Mouse (Mus musculus) thymus, adult 2 months (tissue): Measurements from ENCODE around the gene Ggcx. TPM values are rescaled to one million over a fixed set of nuclear protein-coding genes. Genes with fewer than 3 reads are reported as not detected.
A peak's percentile ranks its signal among the peaks of the same experiment; 100 is the strongest.

Source experiments
- DNase-seq: peaks from one replicate; pipeline ENCODE4 v3.0.0; 2021
- H3K27ac ChIP-seq: fragments of 200-500 bp; 2 replicates; pipeline ENCODE4 v1.5.1; 2012; ENCODE audit warnings: low read length, control low read depth; ENCODE audit not compliant: control insufficient read depth, insufficient read depth
- H3K27me3 ChIP-seq: fragments of 200-500 bp; 2 replicates; pipeline ENCODE4 v1.6.1; 2012; ENCODE audit warnings: mild to moderate bottlenecking, low read length, moderate library complexity, mixed read lengths; ENCODE audit not compliant: control insufficient read depth, insufficient read depth
- H3K36me3 ChIP-seq: fragments of 200-500 bp; 2 replicates; pipeline ENCODE4 v1.6.1; 2012; ENCODE audit warnings: mild to moderate bottlenecking, low read length, moderate library complexity; ENCODE audit not compliant: control insufficient read depth, insufficient read depth
- H3K4me1 ChIP-seq: fragments of 200-500 bp; replicated peaks from 2 replicates; pipeline ENCODE4 v1.6.1; 2012; ENCODE audit warnings: low read length; ENCODE audit not compliant: control insufficient read depth, insufficient read depth
- H3K4me3 ChIP-seq: fragments of 200-500 bp; 2 replicates; pipeline ENCODE4 v1.5.1; 2012; ENCODE audit warnings: mild to moderate bottlenecking, low read length, control low read depth, moderate library complexity; ENCODE audit not compliant: control insufficient read depth, insufficient read depth
- CTCF ChIP-seq: fragments of 200-500 bp; IDR thresholded peaks from 2 replicates; pipeline ENCODE4 v1.5.1; 2012; ENCODE audit warnings: mild to moderate bottlenecking, control low read depth, low read length, moderate library complexity, borderline replicate concordance; ENCODE audit not compliant: control insufficient read depth, poor library complexity, insufficient read depth; ENCODE audit errors: extremely low read depth
- POLR2A ChIP-seq: fragments of 200-500 bp; IDR thresholded peaks from 2 replicates; pipeline ENCODE4 v1.6.1; 2012; ENCODE audit warnings: mild to moderate bottlenecking, low read length, control low read depth, moderate library complexity; ENCODE audit not compliant: control insufficient read depth, poor library complexity, insufficient read depth; ENCODE audit errors: extremely low read depth
- WGBS: fragments of 180-500 bp; shearing (Covaris S2); methylation state at CpG from one replicate; pipeline ENCODE4 v1.1.7; 2018; 5-methylcytosine and 5-hydroxymethylcytosine counted together
- polyA plus RNA-seq: library from polyadenylated mRNA; depleted of rRNA; stranded (reverse); fragments of >200 nt; gene quantifications from 2 replicates; pipeline ENCODE4 v1.2.3, GENCODE M21; 2012

The Ggcx gene
- polyA plus RNA-seq, 1 experiment: 14.0 TPM

GRCm38 (mm10) chr6:72386561-72386960 lies 27.5 kb upstream of the Ggcx start:
- TF ChIP-seq POLR2A (no peak), CTCF (no peak)
- H3K36me3 ChIP-seq: peaks cover 3% of the 10 kb centered on the region; the same call in 1 of the 2 replicates
- no peak overlapping the region for H3K27ac ChIP-seq
- H3K4me1 ChIP-seq: peaks cover 22% of the 10 kb centered on the region
- WGBS: 93% methylated on average over 2 of the region's 2 CpGs
- H3K27me3 ChIP-seq: no peaks in the 10 kb centered on the region
- no peak overlapping the region for H3K4me3 ChIP-seq
- no peak for DNase-seq

- TF ChIP-seq CTCF: no peak
- TF ChIP-seq POLR2A: no peak
- 99% methylated on average over 3 of the region's 3 CpGs for WGBS
- Histone ChIP-seq H3K27ac (no peak overlapping the region), H3K4me1 (peaks cover 16% of the 10 kb centered on the region), H3K36me3 (peaks cover 3% of the 10 kb centered on the region; the same call in 1 of the 2 replicates), H3K4me3 (no peak overlapping the region), H3K27me3 (no peaks in the 10 kb centered on the region)
- DNase-seq: no peak
Observed at GRCm38 (mm10) chr6:72387816-72388215, 26.3 kb upstream of the Ggcx start.

GRCm38 (mm10) chr6:72388266-72388665 lies 25.8 kb upstream of the Ggcx start:
- no peak for TF ChIP-seq CTCF
- TF ChIP-seq POLR2A: no peak
- WGBS: 91% methylated on average over 10 of the region's 10 CpGs

GRCm38 (mm10) chr6:72388791-72389329 lies 25.2 kb upstream of the Ggcx start:
- no peaks in the 10 kb centered on the region for H3K27me3 ChIP-seq
- peaks cover 15% of the 10 kb centered on the region for H3K4me1 ChIP-seq
- no peak for TF ChIP-seq CTCF
- no peak for TF ChIP-seq POLR2A
- no peak overlapping the region for H3K27ac ChIP-seq
- DNase-seq: no peak
- H3K36me3 ChIP-seq: peaks cover 3% of the 10 kb centered on the region; the same call in 1 of the 2 replicates
- WGBS: 83% methylated on average over 6 of the region's 6 CpGs
- no peak overlapping the region for H3K4me3 ChIP-seq

More at GRCm38 (mm10) chr6:72388266-72388665, 25.8 kb upstream of the Ggcx start:
- Histone ChIP-seq H3K36me3 (peaks cover 3% of the 10 kb centered on the region; the same call in 1 of the 2 replicates), H3K27ac (no peak overlapping the region), H3K4me3 (no peak overlapping the region), H3K4me1 (peaks cover 15% of the 10 kb centered on the region), H3K27me3 (no peaks in the 10 kb centered on the region)
- no peak for DNase-seq

- WGBS: 8% methylated on average over 13 of the region's 13 CpGs
- Histone ChIP-seq H3K4me3 (peak overlapping the region; percentile 72), H3K27me3 (no peaks in the 10 kb centered on the region), H3K27ac (peak overlapping the region; percentile 43; the same call in 1 of the 2 replicates), H3K36me3 (peaks cover 3% of the 10 kb centered on the region; the same call in 1 of the 2 replicates), H3K4me1 (peaks cover 15% of the 10 kb centered on the region)
- TF ChIP-seq CTCF: no peak
- TF ChIP-seq POLR2A: peak; percentile 7; the same call in 1 of the 2 replicates
- DNase-seq: peak; percentile 31
Observed at GRCm38 (mm10) chr6:72389471-72389940, 24.6 kb upstream of the Ggcx start.

GRCm38 (mm10) chr6:72389941-72390771 lies 24.0 kb upstream of the Ggcx start, which contains the start of gene Vamp8:
TSS of gene Vamp8 (minus strand) at chr6:72390703.
- under 1% methylated on average over 33 of the region's 33 CpGs for WGBS
- peak; percentile 5; the same call in 1 of the 2 replicates for TF ChIP-seq CTCF
- peak; percentile 18; the same call in 1 of the 2 replicates for TF ChIP-seq POLR2A
- peak within 1 kb of the TSS; percentile 43 for H3K27ac ChIP-seq
- H3K4me1 ChIP-seq: peaks cover 15% of the 10 kb centered on the region
- peak; percentile 60 for DNase-seq
- peaks cover 3% of the 10 kb centered on the region; the same call in 1 of the 2 replicates for H3K36me3 ChIP-seq
- H3K27me3 ChIP-seq: no peaks in the 10 kb centered on the region
- H3K4me3 ChIP-seq: peak within 1 kb of the TSS; percentile 72
